In the genomic region with DNA sequence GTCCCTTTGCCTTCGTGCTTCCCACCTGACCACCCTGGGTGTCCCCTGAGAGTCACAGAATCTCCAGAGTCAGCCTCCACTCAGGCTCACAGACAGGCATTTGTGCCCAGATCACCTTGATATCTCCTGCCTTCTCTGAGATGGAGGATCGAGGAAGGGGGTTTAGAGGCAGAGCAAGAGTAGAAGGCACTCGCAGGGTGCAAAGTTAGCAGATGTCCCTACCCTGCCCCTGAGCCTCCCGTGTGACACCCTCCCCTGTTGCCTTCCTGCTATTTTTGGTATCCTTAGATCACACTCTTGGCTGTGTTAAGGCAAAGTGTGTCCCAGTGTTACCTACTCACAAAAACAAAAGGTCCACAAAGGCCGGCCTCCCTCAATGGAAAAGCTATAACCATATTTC, we compare ENCODE assay signal across 13 mouse cellular contexts. TPM values are rescaled to one million over a fixed set of nuclear protein-coding genes. Genes with fewer than 3 reads are reported as not detected.
DNase-seq lines count a peak whose midpoint lies in the region; ATAC-seq and TF ChIP-seq lines count a peak whose summit lies in the region.
"Had no signal": no experiment of that assay in that cellular context is flagged by ENCODE, and none has a peak within 500 bp of the region (broad histone marks: within the 10 kb centered on the region; RNA-seq: fewer than 3 reads in every experiment).

A gene (minus strand): TSS at position 129 of the 400 bp plus-strand sequence.

- intact Hi-C loops in left cerebral cortex, postnatal 25 days (cut with DNase I) = loop anchor here (5.0 kb wide), 1 partner anchor 66 kb away; a partner anchor contains a TSS

- H3K27me3 ChIP-seq in embryonic facial prominence, embryonic 14.5 days (replicated peaks; ENCODE audit: control insufficient read depth, insufficient read depth, low read length) = no peaks in the 10 kb centered on the region
- peaks cover 15% of the 10 kb centered on the region; the same call in 1 of the 2 replicates for H3K27me3 ChIP-seq in embryonic facial prominence, embryonic 10.5 days (replicated peaks; ENCODE audit: low read depth, poor library complexity, severe bottlenecking)
- no peaks in the 10 kb centered on the region for H3K27me3 ChIP-seq in heart, postnatal 0 days (ENCODE audit: control insufficient read depth, insufficient read depth, low read length)

- H3K27ac ChIP-seq in embryonic facial prominence, embryonic 14.5 days (replicated peaks; ENCODE audit: low read depth, low read length) = no peak within 1 kb of the TSS
- no peak within 1 kb of the TSS for H3K27ac ChIP-seq in embryonic facial prominence, embryonic 10.5 days (replicated peaks)
- peak within 1 kb of the TSS; percentile 83 for H3K27ac ChIP-seq in heart, postnatal 0 days (ENCODE audit: low read depth)
- no peak within 1 kb of the TSS for H3K27ac ChIP-seq in layer of hippocampus, adult 2 months
- H3K27ac ChIP-seq: liver, embryonic 14.5 days; midbrain, embryonic 12.5 days had no signal

- TF ChIP-seq EP300 in heart, postnatal 0 days (IDR thresholded peaks at IDR 0.05; ENCODE audit: low read depth) = 0 out of 2 replicates have a peak, but pooled peaks have one; percentile 37

- WGBS in embryonic facial prominence, embryonic 14.5 days = 68% methylated on average over 5 of the region's 5 CpGs
- 76% methylated on average over 5 of the region's 5 CpGs for WGBS in embryonic facial prominence, embryonic 10.5 days
- WGBS in heart, postnatal 0 days = 28% methylated on average over 5 of the region's 5 CpGs

- no peaks in the 10 kb centered on the region for H3K36me3 ChIP-seq in embryonic facial prominence, embryonic 14.5 days (ENCODE audit: control insufficient read depth, insufficient read depth, low read length)
- H3K36me3 ChIP-seq in embryonic facial prominence, embryonic 10.5 days (replicated peaks) = no peaks in the 10 kb centered on the region
- H3K36me3 ChIP-seq in heart, postnatal 0 days (replicated peaks; ENCODE audit: control insufficient read depth, insufficient read depth, low read length) = no peaks in the 10 kb centered on the region
- H3K36me3 ChIP-seq: midbrain, embryonic 12.5 days had no signal

- H3K4me3 ChIP-seq in embryonic facial prominence, embryonic 14.5 days (ENCODE audit: low read depth, low read length) = no peak within 1 kb of the TSS
- no peak within 1 kb of the TSS for H3K4me3 ChIP-seq in embryonic facial prominence, embryonic 10.5 days
- no peak within 1 kb of the TSS for H3K4me3 ChIP-seq in heart, postnatal 0 days (ENCODE audit: low read depth, low read length)
- H3K4me3 ChIP-seq in layer of hippocampus, adult 2 months = no peak within 1 kb of the TSS
- H3K4me3 ChIP-seq: midbrain, embryonic 12.5 days had no signal

- no peak within 1 kb of the TSS for H3K9ac ChIP-seq in embryonic facial prominence, embryonic 14.5 days (ENCODE audit: low read depth, low read length)
- H3K9ac ChIP-seq in heart, postnatal 0 days (replicated peaks; ENCODE audit: low read depth, low read length) = 0 out of 2 replicates have a peak within 1 kb of the TSS, but pooled peaks have one; percentile 13
- H3K9ac ChIP-seq: liver, embryonic 14.5 days had no signal

- no peak within 1 kb of the TSS for H3K4me2 ChIP-seq in embryonic facial prominence, embryonic 14.5 days (ENCODE audit: low read depth, low read length)
- H3K4me2 ChIP-seq in heart, postnatal 0 days (ENCODE audit: low read depth, low read length) = peak within 1 kb of the TSS; percentile 7; the same call in 1 of the 2 replicates
- H3K4me2 ChIP-seq: midbrain, embryonic 12.5 days had no signal

- no peaks in the 10 kb centered on the region for H3K9me3 ChIP-seq in embryonic facial prominence, embryonic 14.5 days (ENCODE audit: control insufficient read depth, low read length)
- no peaks in the 10 kb centered on the region for H3K9me3 ChIP-seq in embryonic facial prominence, embryonic 10.5 days
- no peaks in the 10 kb centered on the region for H3K9me3 ChIP-seq in heart, postnatal 0 days (replicated peaks; ENCODE audit: control insufficient read depth, low read length)
- H3K9me3 ChIP-seq: midbrain, embryonic 12.5 days had no signal

- TF ChIP-seq CTCF in heart, postnatal 0 days (IDR thresholded peaks at IDR 0.05; ENCODE audit: low read depth) = no peak
- TF ChIP-seq CTCF in layer of hippocampus, adult 2 months (conservative IDR thresholded peaks at IDR 0.05) = no peak

- H3K4me1 ChIP-seq in embryonic facial prominence, embryonic 14.5 days (ENCODE audit: control insufficient read depth, insufficient read depth, low read length) = peaks cover 8% of the 10 kb centered on the region
- peaks cover 21% of the 10 kb centered on the region for H3K4me1 ChIP-seq in embryonic facial prominence, embryonic 10.5 days
- H3K4me1 ChIP-seq in heart, postnatal 0 days (ENCODE audit: control insufficient read depth, insufficient read depth) = peaks cover 25% of the 10 kb centered on the region; the same call in 1 of the 2 replicates

- no peak for ATAC-seq in embryonic facial prominence, embryonic 14.5 days (ENCODE audit: low read depth)
- no peak for ATAC-seq in heart, postnatal 0 days (ENCODE audit: insufficient read depth, low read depth)

- DNase-seq in embryonic facial prominence, embryonic 14.5 days (ENCODE audit: low spot score) = no peak
- no peak for DNase-seq in embryonic facial prominence, embryonic 10.5 days (ENCODE audit: low spot score)
- peak; percentile 64 for DNase-seq in gastrocnemius, adult 18-20 months (ENCODE audit: low spot score)
- DNase-seq in heart, adult 18-20 months = peak; percentile 62 to 70
- DNase-seq in heart, postnatal 0 days (ENCODE audit: low spot score) = peak; percentile 62
- no peak for DNase-seq in layer of hippocampus, adult 2 months (ENCODE audit: low spot score in 2 of 2)
- no peak for DNase-seq in frontal cortex, postnatal 25 days (ENCODE audit: low spot score in 2 of 2)
- DNase-seq in left cerebral cortex, postnatal 25 days (ENCODE audit: low spot score in 2 of 2) = no peak
- DNase-seq: lung, postnatal 4 days had no signal

RNA-seq across cellular contexts. Expression of the gene that starts here (rescaled TPM):
- 18.6 and 19.5 TPM in 2 replicates for polyA plus RNA-seq in embryonic facial prominence, embryonic 14.5 days (2014; fragmentation: Nextera tagmentation; extraction: Ambion mirVana)
- 0.17 TPM in 1 of 2 replicates, not detected in the other for polyA plus RNA-seq in embryonic facial prominence, embryonic 10.5 days (2016; fragmentation: Nextera tagmentation; extraction: Ambion mirVana)
- 100 to 1,000 TPM; 283 to 304 TPM for total RNA-seq in gastrocnemius, adult 18-20 months (2021)
- 100 to 1,000 TPM; 182 to 184 TPM for total RNA-seq in heart, adult 18-20 months (2021)
- 47.5 and 313 TPM in 2 replicates for total RNA-seq in heart, postnatal 0 days (2014; rRNA removed; ENCODE audit: low replicate concordance)
- polyA plus RNA-seq in heart, postnatal 0 days (2015; fragmentation: Nextera tagmentation; extraction: Ambion mirVana) = 62.2 and 62.4 TPM in 2 replicates
- total RNA-seq in layer of hippocampus, adult 2 months (2021) = under 1 TPM in 1 of 2 experiments, not detected in 1; 0.44 TPM
- total RNA-seq in left cerebral cortex, postnatal 25 days (2021) = under 1 TPM in 1 of 2 experiments, not detected in 1; 0.46 TPM
- total RNA-seq: granulocyte monocyte progenitor cell, adult 5-6 weeks had no signal
- polyA plus RNA-seq: forebrain, embryonic 11.5 days; liver, embryonic 14.5 days; midbrain, embryonic 12.5 days had no signal

Comparison
In these comparisons a context has a peak if more than half of its experiments do, and no peak if none do; other contexts are left out.
1. RNA of the gene that starts here (total RNA-seq): 47.5 to 313 TPM in heart, postnatal 0 days, 283 to 304 TPM in gastrocnemius, adult 18-20 months and 182 to 184 TPM in heart, adult 18-20 months; 0.46 TPM in left cerebral cortex, postnatal 25 days and 0.44 TPM in layer of hippocampus, adult 2 months; every median in the first group is over 10 times any median in the second.
2. RNA of the gene that starts here (polyA plus RNA-seq): 62.2 to 62.4 TPM in heart, postnatal 0 days and 18.6 to 19.5 TPM in embryonic facial prominence, embryonic 14.5 days; 0.17 TPM in embryonic facial prominence, embryonic 10.5 days; every median in the first group is over 10 times any median in the second.
3. DNase-seq: peak in gastrocnemius, adult 18-20 months (single experiment), heart, adult 18-20 months (2 of 2) and heart, postnatal 0 days (single experiment); none in embryonic facial prominence, embryonic 14.5 days (single experiment), embryonic facial prominence, embryonic 10.5 days (single experiment), layer of hippocampus, adult 2 months (0 of 2), frontal cortex, postnatal 25 days (0 of 2) and left cerebral cortex, postnatal 25 days (0 of 2).